In the genomic region with DNA sequence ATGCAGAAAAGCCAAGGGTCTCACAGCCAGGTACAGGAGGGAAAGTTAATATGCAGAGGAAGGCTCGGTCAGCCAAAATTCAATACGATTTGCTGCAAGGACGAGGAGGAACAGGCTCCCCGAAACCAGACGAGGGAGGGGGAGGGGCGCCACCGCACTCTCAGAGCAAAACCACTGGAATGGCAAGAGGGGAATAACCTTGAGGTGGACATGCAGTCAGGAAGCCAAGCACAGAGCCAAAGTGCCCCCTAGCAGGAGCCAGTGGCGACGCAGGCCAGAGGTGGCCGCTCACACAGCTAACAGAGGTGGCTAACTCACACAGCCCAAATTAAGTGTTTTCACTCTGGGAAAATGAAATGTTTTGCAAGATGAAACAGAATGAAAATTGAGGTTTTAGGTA, we compare ENCODE assay signal across 8 mouse cellular contexts. TPM values are rescaled to one million over a fixed set of nuclear protein-coding genes. Genes with fewer than 3 reads are reported as not detected.
DNase-seq lines count a peak whose midpoint lies in the region; ATAC-seq and TF ChIP-seq lines count a peak whose summit lies in the region.
"Had no signal": no experiment of that assay in that cellular context is flagged by ENCODE, and none has a peak within 500 bp of the region (broad histone marks: within the 10 kb centered on the region; RNA-seq: fewer than 3 reads in every experiment).

No protein-coding gene starts in this region.

- no peak overlapping the region for H3K4me3 ChIP-seq in intestine, embryonic 15.5 days (replicated peaks)
- H3K4me3 ChIP-seq in liver, postnatal 0 days (ENCODE audit: low read depth, low read length) = no peak overlapping the region
- H3K4me3 ChIP-seq in neural tube, embryonic 13.5 days = no peak overlapping the region
- H3K4me3 ChIP-seq: embryonic facial prominence, embryonic 15.5 days had no signal

- peak; percentile 69 for TF ChIP-seq CTCF in liver, postnatal 0 days (IDR thresholded peaks at IDR 0.05; ENCODE audit: low read depth)

- 23% methylated on average over 10 of the region's 10 CpGs for WGBS in intestine, embryonic 15.5 days
- 18% methylated on average over 10 of the region's 10 CpGs for WGBS in liver, postnatal 0 days (ENCODE audit: insufficient replicate concordance)
- whole genome bisulfite sequencing in neural tube, embryonic 13.5 days = 7% methylated on average over 10 of the region's 10 CpGs

- H3K9me3 ChIP-seq in intestine, embryonic 15.5 days = no peaks in the 10 kb centered on the region
- no peaks in the 10 kb centered on the region for H3K9me3 ChIP-seq in liver, postnatal 0 days (ENCODE audit: low read length)
- H3K9me3 ChIP-seq in neural tube, embryonic 13.5 days = no peaks in the 10 kb centered on the region
- H3K9me3 ChIP-seq: embryonic facial prominence, embryonic 15.5 days had no signal

- H3K36me3 ChIP-seq in intestine, embryonic 15.5 days = no peaks in the 10 kb centered on the region
- H3K36me3 ChIP-seq in liver, postnatal 0 days (replicated peaks; ENCODE audit: insufficient read depth, low read length) = 0 out of 2 replicates have a peak, but pooled peaks cover 3% of the 10 kb centered on the region
- no peaks in the 10 kb centered on the region for H3K36me3 ChIP-seq in neural tube, embryonic 13.5 days
- H3K36me3 ChIP-seq: embryonic facial prominence, embryonic 15.5 days had no signal

- no peak overlapping the region for H3K27ac ChIP-seq in intestine, embryonic 15.5 days
- H3K27ac ChIP-seq in liver, postnatal 0 days (ENCODE audit: low read depth) = no peak overlapping the region
- peak overlapping the region; percentile 64 for H3K27ac ChIP-seq in neural tube, embryonic 13.5 days (replicated peaks)
- H3K27ac ChIP-seq: embryonic facial prominence, embryonic 15.5 days had no signal

- no peak for TF ChIP-seq EP300 in liver, postnatal 0 days (IDR thresholded peaks at IDR 0.05; ENCODE audit: low read depth)

- no peak overlapping the region for H3K9ac ChIP-seq in intestine, embryonic 15.5 days
- H3K9ac ChIP-seq in liver, postnatal 0 days (replicated peaks) = no peak overlapping the region
- peak overlapping the region; percentile 52 for H3K9ac ChIP-seq in neural tube, embryonic 13.5 days
- H3K9ac ChIP-seq: embryonic facial prominence, embryonic 15.5 days had no signal

- H3K27me3 ChIP-seq in intestine, embryonic 15.5 days (replicated peaks) = no peaks in the 10 kb centered on the region
- H3K27me3 ChIP-seq in liver, postnatal 0 days (ENCODE audit: insufficient read depth, low read length) = no peaks in the 10 kb centered on the region
- H3K27me3 ChIP-seq in neural tube, embryonic 13.5 days = peaks cover 13% of the 10 kb centered on the region
- H3K27me3 ChIP-seq: embryonic facial prominence, embryonic 15.5 days had no signal

- peak overlapping the region; percentile 16; the same call in 1 of the 2 replicates for H3K4me2 ChIP-seq in intestine, embryonic 15.5 days (replicated peaks)
- no peak overlapping the region for H3K4me2 ChIP-seq in liver, postnatal 0 days (ENCODE audit: low read depth, low read length)
- no peak overlapping the region for H3K4me2 ChIP-seq in neural tube, embryonic 13.5 days
- H3K4me2 ChIP-seq: embryonic facial prominence, embryonic 15.5 days had no signal

- peak; percentile 79 for DNase-seq in ES-CJ7 (ENCODE audit: low read depth, low spot score)
- peak; percentile 85 for DNase-seq in adrenal gland, adult 2 months
- peak; percentile 63 for DNase-seq in liver, postnatal 0 days
- no peak for DNase-seq in cerebellum, adult 9-10 months

- peak; percentile 73 for ATAC-seq in granulocyte monocyte progenitor cell, adult 5-6 weeks (replicated peaks; ENCODE audit: poor library complexity, severe bottlenecking)
- no peak for ATAC-seq in intestine, embryonic 15.5 days
- peak; percentile 59 for ATAC-seq in liver, postnatal 0 days
- no peak for ATAC-seq in neural tube, embryonic 13.5 days (ENCODE audit: low read depth)

- H3K4me1 ChIP-seq in intestine, embryonic 15.5 days (replicated peaks) = peaks cover 29% of the 10 kb centered on the region
- H3K4me1 ChIP-seq in liver, postnatal 0 days (ENCODE audit: insufficient read depth) = peaks cover 8% of the 10 kb centered on the region
- H3K4me1 ChIP-seq in neural tube, embryonic 13.5 days (replicated peaks) = peaks cover 54% of the 10 kb centered on the region

RNA-seq across cellular contexts. Expression of a gene that starts 52.3 kb away (rescaled TPM):
- total RNA-seq in adrenal gland, adult 2 months (2021) = 10 to 100 TPM; 77.8 to 81.4 TPM
- polyA plus RNA-seq in adrenal gland, adult 2 months (2012; rRNA removed) = 110 and 111 TPM in 2 replicates
- total RNA-seq in granulocyte monocyte progenitor cell, adult 5-6 weeks (2014; fragmentation: Nextera tagmentation) = 12.0 and 19.9 TPM in 2 replicates
- total RNA-seq in granulocyte monocyte progenitor cell, adult 5-6 weeks (2017) = 12.5 and 13.6 TPM in 2 replicates
- 52.1 and 54.8 TPM in 2 replicates for polyA plus RNA-seq in intestine, embryonic 15.5 days (2015; fragmentation: Nextera tagmentation; extraction: Ambion mirVana)
- polyA plus RNA-seq in liver, postnatal 0 days (2015; fragmentation: Nextera tagmentation; extraction: Ambion mirVana) = 47.5 and 53.6 TPM in 2 replicates
- 50.5 and 52.9 TPM in 2 replicates for polyA plus RNA-seq in neural tube, embryonic 13.5 days (2015; fragmentation: Nextera tagmentation; extraction: Ambion mirVana)

RNA-seq across cellular contexts. Expression of a gene that starts 56.6 kb away (rescaled TPM):
- total RNA-seq in adrenal gland, adult 2 months (2021) = 10 to 100 TPM; 19.2 to 26.1 TPM
- polyA plus RNA-seq in adrenal gland, adult 2 months (2012; rRNA removed) = 9.8 and 11.6 TPM in 2 replicates
- 20.7 and 24.6 TPM in 2 replicates for total RNA-seq in granulocyte monocyte progenitor cell, adult 5-6 weeks (2014; fragmentation: Nextera tagmentation)
- total RNA-seq in granulocyte monocyte progenitor cell, adult 5-6 weeks (2017) = 20.3 and 26.8 TPM in 2 replicates
- 44.9 and 48.3 TPM in 2 replicates for polyA plus RNA-seq in intestine, embryonic 15.5 days (2015; fragmentation: Nextera tagmentation; extraction: Ambion mirVana)
- 12.5 and 13.4 TPM in 2 replicates for polyA plus RNA-seq in liver, postnatal 0 days (2015; fragmentation: Nextera tagmentation; extraction: Ambion mirVana)
- polyA plus RNA-seq in neural tube, embryonic 13.5 days (2015; fragmentation: Nextera tagmentation; extraction: Ambion mirVana) = 32.8 and 35.6 TPM in 2 replicates

Comparison
In these comparisons a context has a peak if more than half of its experiments do, and no peak if none do; other contexts are left out.
1. ATAC-seq: peak in granulocyte monocyte progenitor cell, adult 5-6 weeks (single experiment) and liver, postnatal 0 days (single experiment); none in intestine, embryonic 15.5 days (single experiment) and neural tube, embryonic 13.5 days (single experiment).